Mouse (Mus musculus): Measurements from ENCODE around the gene Gapdh.

Gapdh gene

DNA sequence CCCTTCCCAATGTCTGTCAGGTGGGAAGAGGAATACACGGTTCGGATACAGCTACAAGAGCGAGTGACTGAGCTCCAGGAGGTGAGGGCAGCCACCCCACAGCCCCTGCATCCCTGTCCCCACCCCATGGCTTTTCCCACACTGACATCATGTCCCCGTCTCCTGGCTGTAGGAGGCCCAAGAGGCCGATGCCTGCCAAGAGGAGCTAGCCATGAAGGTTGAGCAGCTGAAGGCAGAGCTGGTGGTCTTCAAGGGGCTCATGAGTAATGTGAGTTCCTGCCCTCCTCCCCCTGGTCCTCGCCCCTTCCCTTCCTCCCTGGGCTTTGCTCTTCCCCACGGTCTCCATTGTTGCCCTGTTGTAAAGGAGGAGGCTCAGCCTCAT, 16.7 kb downstream of the Gapdh start:
- Histone ChIP-seq H3K4me1 (replicated peaks; ENCODE audit: low read depth, low read length) (peaks cover 78% of the 10 kb centered on the region), H3K36me3 (ENCODE audit: insufficient read depth, low read length) (peaks cover 70% of the 10 kb centered on the region), H3K9me3 (ENCODE audit: low read length) (no peaks in the 10 kb centered on the region), H3K27me3 (ENCODE audit: insufficient read depth, low read length) (no peaks in the 10 kb centered on the region), H3K4me3 (replicated peaks; ENCODE audit: low read length) (peak overlapping the region; percentile 59)
- no peak for TF ChIP-seq CTCF (conservative IDR thresholded peaks at IDR 0.05; ENCODE audit: low read length)
- TF ChIP-seq POU5F1 (IDR thresholded peaks at IDR 0.05; ENCODE audit: borderline replicate concordance, low read length) = no peak
- no peak for TF ChIP-seq NANOG (IDR thresholded peaks at IDR 0.05; ENCODE audit: borderline replicate concordance, low read length)

DNA sequence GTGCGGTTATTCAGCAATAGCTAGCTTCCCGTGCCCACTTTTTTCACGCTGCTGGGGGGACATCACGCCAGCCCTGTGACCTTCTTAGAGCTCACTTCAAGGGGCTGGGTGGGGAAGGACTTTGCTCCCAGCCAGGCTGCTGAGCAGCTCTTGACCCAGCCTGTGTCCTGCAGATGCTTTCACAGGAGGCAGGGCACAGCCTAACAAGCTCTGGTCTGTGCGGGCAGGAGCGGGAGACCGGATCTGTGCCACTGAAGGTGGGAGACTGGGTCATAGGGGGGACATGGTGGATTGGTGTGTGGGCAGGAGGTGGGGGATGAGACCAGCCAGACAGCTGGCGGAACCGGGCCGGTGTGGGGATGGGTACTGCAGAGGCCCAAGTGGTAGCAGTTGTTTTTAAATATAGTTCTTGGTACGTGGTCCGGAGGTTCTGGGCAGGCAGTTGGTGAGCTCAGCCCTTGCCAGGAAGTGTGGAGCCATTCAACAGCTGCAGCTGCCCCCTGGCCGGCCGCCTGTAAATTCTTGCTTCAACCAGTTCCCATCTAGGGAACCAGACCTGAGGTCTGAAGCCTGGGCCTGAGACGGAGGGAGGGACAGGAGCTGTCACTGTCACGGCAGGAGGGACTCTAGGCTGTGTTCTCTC, 17.2 kb downstream of the Gapdh start:
- TF ChIP-seq CTCF (conservative IDR thresholded peaks at IDR 0.05; ENCODE audit: low read length) = no peak
- Histone ChIP-seq H3K27me3 (ENCODE audit: insufficient read depth, low read length) (no peaks in the 10 kb centered on the region), H3K36me3 (ENCODE audit: insufficient read depth, low read length) (peaks cover 72% of the 10 kb centered on the region), H3K4me1 (replicated peaks; ENCODE audit: low read depth, low read length) (peaks cover 83% of the 10 kb centered on the region), H3K9me3 (ENCODE audit: low read length) (no peaks in the 10 kb centered on the region), H3K4me3 (replicated peaks; ENCODE audit: low read length) (peak overlapping the region; percentile 59)

GRCm38 (mm10) chr6:125148251-125148925, 17.9 kb downstream of the Gapdh start:
- TF ChIP-seq CTCF (conservative IDR thresholded peaks at IDR 0.05; ENCODE audit: low read length) (no peak), NANOG (IDR thresholded peaks at IDR 0.05; ENCODE audit: borderline replicate concordance, low read length) (no peak), POU5F1 (IDR thresholded peaks at IDR 0.05; ENCODE audit: borderline replicate concordance, low read length) (no peak)
- Histone ChIP-seq H3K4me3 (replicated peaks; ENCODE audit: low read length) (peak overlapping the region; percentile 59), H3K27me3 (ENCODE audit: insufficient read depth, low read length) (no peaks in the 10 kb centered on the region), H3K9me3 (ENCODE audit: low read length) (no peaks in the 10 kb centered on the region), H3K36me3 (ENCODE audit: insufficient read depth, low read length) (peaks cover 72% of the 10 kb centered on the region), H3K4me1 (replicated peaks; ENCODE audit: low read depth, low read length) (peaks cover 89% of the 10 kb centered on the region)

- TF ChIP-seq NANOG (IDR thresholded peaks at IDR 0.05; ENCODE audit: borderline replicate concordance, low read length) = no peak
- TF ChIP-seq CTCF (conservative IDR thresholded peaks at IDR 0.05; ENCODE audit: low read length) = no peak
- no peak for TF ChIP-seq POU5F1 (IDR thresholded peaks at IDR 0.05; ENCODE audit: borderline replicate concordance, low read length)
- peaks cover 87% of the 10 kb centered on the region for H3K4me1 ChIP-seq (replicated peaks; ENCODE audit: low read depth, low read length)
- H3K36me3 ChIP-seq (ENCODE audit: insufficient read depth, low read length) = peaks cover 72% of the 10 kb centered on the region
- no peaks in the 10 kb centered on the region for H3K27me3 ChIP-seq (ENCODE audit: insufficient read depth, low read length)
- H3K9me3 ChIP-seq (ENCODE audit: low read length) = no peaks in the 10 kb centered on the region
- peak overlapping the region; percentile 92; the same call in 1 of the 2 replicates for H3K4me3 ChIP-seq (replicated peaks; ENCODE audit: low read length)
Observed at GRCm38 (mm10) chr6:125147329-125147728, 18.9 kb downstream of the Gapdh start.

GRCm38 (mm10) chr6:125146797-125147196, 19.5 kb downstream of the Gapdh start:
- Histone ChIP-seq H3K4me3 (replicated peaks; ENCODE audit: low read length) (peak overlapping the region; percentile 92), H3K36me3 (ENCODE audit: insufficient read depth, low read length) (peaks cover 73% of the 10 kb centered on the region), H3K4me1 (replicated peaks; ENCODE audit: low read depth, low read length) (peaks cover 87% of the 10 kb centered on the region), H3K9me3 (ENCODE audit: low read length) (no peaks in the 10 kb centered on the region), H3K27me3 (ENCODE audit: insufficient read depth, low read length) (no peaks in the 10 kb centered on the region)
- TF ChIP-seq NANOG (IDR thresholded peaks at IDR 0.05; ENCODE audit: borderline replicate concordance, low read length) (no peak), CTCF (conservative IDR thresholded peaks at IDR 0.05; ENCODE audit: low read length) (no peak), POU5F1 (IDR thresholded peaks at IDR 0.05; ENCODE audit: borderline replicate concordance, low read length) (no peak)

DNA sequence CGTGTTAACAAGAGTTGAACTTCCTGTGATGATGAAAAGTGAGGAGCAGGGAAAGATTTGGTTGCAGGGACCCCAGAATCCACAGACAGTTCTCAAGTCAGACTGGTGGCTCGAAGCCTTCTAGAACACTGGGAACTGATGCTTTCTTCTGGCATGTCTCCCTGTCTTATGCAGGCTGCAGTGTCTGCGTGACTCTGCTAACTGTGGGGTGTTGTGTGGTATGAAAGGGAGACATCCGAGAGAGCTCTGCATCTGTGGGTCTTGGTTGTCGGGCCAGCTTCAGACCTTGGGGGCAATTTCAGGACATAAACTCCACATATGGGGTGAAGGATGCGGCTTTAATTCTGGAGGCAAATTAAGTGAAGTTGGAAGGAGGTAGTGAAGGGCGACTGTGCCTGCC, 20.1 kb downstream of the Gapdh start:
- TF ChIP-seq NANOG (IDR thresholded peaks at IDR 0.05; ENCODE audit: borderline replicate concordance, low read length) = no peak
- no peak for TF ChIP-seq POU5F1 (IDR thresholded peaks at IDR 0.05; ENCODE audit: borderline replicate concordance, low read length)
- TF ChIP-seq CTCF (conservative IDR thresholded peaks at IDR 0.05; ENCODE audit: low read length) = no peak
- Histone ChIP-seq H3K27me3 (ENCODE audit: insufficient read depth, low read length) (no peaks in the 10 kb centered on the region), H3K4me3 (replicated peaks; ENCODE audit: low read length) (peak overlapping the region; percentile 92), H3K4me1 (replicated peaks; ENCODE audit: low read depth, low read length) (peaks cover 87% of the 10 kb centered on the region), H3K9me3 (ENCODE audit: low read length) (no peaks in the 10 kb centered on the region), H3K36me3 (ENCODE audit: insufficient read depth, low read length) (peaks cover 75% of the 10 kb centered on the region)

GRCm38 (mm10) chr6:125145479-125145951, 20.8 kb downstream of the Gapdh start:
- Histone ChIP-seq H3K4me3 (replicated peaks; ENCODE audit: low read length) (peak overlapping the region; percentile 92), H3K9me3 (ENCODE audit: low read length) (no peaks in the 10 kb centered on the region), H3K27me3 (ENCODE audit: insufficient read depth, low read length) (no peaks in the 10 kb centered on the region), H3K4me1 (replicated peaks; ENCODE audit: low read depth, low read length) (peaks cover 87% of the 10 kb centered on the region), H3K36me3 (ENCODE audit: insufficient read depth, low read length) (peaks cover 78% of the 10 kb centered on the region)
- TF ChIP-seq CTCF (conservative IDR thresholded peaks at IDR 0.05; ENCODE audit: low read length) (no peak), NANOG (IDR thresholded peaks at IDR 0.05; ENCODE audit: borderline replicate concordance, low read length) (no peak), POU5F1 (IDR thresholded peaks at IDR 0.05; ENCODE audit: borderline replicate concordance, low read length) (no peak)

DNA sequence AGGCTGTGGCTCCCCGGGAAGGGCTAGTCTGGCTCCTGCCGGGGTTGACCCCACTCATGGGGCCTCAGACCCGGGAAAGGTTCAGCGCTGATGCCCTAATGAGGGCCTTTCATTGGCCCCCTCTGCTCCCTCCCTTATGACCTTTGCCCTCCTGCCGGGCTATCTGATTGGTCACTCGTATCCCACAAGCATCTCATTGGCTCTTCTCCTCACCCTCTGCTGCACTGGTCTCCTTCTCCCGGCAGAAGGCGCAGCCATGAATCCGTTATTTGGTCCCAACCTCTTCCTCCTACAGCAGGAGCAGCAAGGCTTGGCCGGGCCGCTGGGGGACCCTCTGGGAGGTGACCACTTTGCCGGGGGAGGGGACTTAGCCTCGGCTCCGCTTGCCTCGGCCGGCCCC, 21.3 kb downstream of the Gapdh start, which contains the start of gene Iffo1:
Gene Iffo1 (plus strand): TSS at position 241 of the 400 bp plus-strand sequence.
- Histone ChIP-seq H3K4me3 (replicated peaks; ENCODE audit: low read length) (peak within 1 kb of the TSS; percentile 92), H3K9me3 (ENCODE audit: low read length) (no peaks in the 10 kb centered on the region), H3K36me3 (ENCODE audit: insufficient read depth, low read length) (peaks cover 84% of the 10 kb centered on the region), H3K27me3 (ENCODE audit: insufficient read depth, low read length) (no peaks in the 10 kb centered on the region), H3K4me1 (replicated peaks; ENCODE audit: low read depth, low read length) (peaks cover 88% of the 10 kb centered on the region)
- TF ChIP-seq POU5F1 (IDR thresholded peaks at IDR 0.05; ENCODE audit: borderline replicate concordance, low read length) (no peak), CTCF (conservative IDR thresholded peaks at IDR 0.05; ENCODE audit: low read length) (0 out of 2 replicates have a peak, but pooled peaks have one; percentile 12), NANOG (IDR thresholded peaks at IDR 0.05; ENCODE audit: borderline replicate concordance, low read length) (no peak)
